Mouse (Mus musculus) cerebellum, postnatal 25 days (tissue): Measurements from ENCODE around the gene Npdc1.
"Not testable (repeated sequence)": the region's sequence is repeated elsewhere in the genome, so short reads cannot be mapped to it uniquely, and the experiment has no call there.

ENCODE experiments used
- DNase-seq, 2 experiments: peaks; one replicate each; pipeline ENCODE4 v3.0.0; 2021; ENCODE audit warnings: mixed read lengths in 2 of 2

The Npdc1 gene

GRCm38 (mm10) chr2:25395721-25396596, 3.2 kb upstream of the Npdc1 start, which contains the start of gene Entpd2:
Gene Entpd2 (plus strand): TSS chr2:25395874.
- DNase-seq = peak; percentile 61 to 62

DNA sequence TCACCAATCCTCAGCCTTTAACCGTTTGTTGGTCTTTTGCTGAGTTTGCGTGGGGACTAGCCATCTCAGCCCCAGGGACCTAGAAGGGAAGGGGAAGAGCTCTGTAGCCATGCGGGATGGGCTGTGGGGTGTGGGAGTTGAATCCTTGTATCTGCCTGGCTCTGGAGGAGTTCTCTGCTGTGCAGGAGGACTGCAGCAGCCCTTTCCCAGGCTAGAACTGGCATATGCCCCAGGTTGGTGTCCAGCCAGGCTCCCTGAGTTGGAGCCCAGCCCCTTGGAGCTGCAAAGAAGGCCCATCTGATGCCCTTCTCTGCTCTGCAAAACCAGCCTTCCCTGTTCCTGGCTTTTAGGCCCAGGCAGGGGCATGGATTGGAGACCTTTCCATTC, 2.6 kb upstream of the Npdc1 start:
- DNase-seq = peak; percentile 80 to 84

GRCm38 (mm10) chr2:25397010-25397409, 2.1 kb upstream of the Npdc1 start:
- no peak for DNase-seq

DNA sequence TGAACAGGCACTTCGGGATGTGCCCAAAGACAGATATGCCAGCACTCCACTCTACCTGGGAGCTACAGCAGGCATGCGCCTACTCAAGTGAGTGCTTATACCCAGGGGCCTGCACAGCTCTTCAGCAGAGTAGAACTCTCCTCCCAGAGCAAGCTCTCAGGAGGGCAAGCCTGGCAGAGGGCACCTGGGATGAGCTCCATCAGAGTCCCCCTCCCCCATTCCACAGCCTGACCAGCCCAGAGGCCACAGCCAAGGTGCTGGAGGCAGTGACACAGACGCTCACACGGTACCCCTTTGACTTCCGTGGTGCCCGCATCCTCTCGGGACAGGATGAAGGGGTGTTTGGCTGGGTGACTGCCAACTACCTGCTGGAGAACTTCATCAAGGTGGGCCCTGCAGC, 1.1 kb upstream of the Npdc1 start:
- no peak for DNase-seq

DNA sequence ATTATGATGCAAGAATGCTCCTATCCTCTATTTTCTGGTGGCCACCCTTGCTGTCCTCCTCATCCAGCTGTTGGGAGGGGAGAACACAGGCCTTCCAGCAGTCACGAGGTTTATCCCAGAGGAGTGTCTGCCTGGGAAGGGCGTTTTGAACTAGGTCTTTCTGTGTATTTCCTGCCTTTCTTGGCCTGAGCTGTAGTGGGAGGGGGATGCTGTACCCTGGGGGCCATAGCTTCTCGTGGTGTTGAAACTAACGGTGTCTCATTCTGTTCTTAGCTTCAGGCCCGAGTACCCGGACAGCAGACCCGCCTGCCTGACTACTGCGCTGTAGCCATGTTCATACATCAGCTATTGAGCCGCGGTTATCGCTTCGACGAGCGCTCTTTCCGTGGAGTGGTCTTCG, 1.1 kb downstream of the Npdc1 start:
- no peak for DNase-seq

DNA sequence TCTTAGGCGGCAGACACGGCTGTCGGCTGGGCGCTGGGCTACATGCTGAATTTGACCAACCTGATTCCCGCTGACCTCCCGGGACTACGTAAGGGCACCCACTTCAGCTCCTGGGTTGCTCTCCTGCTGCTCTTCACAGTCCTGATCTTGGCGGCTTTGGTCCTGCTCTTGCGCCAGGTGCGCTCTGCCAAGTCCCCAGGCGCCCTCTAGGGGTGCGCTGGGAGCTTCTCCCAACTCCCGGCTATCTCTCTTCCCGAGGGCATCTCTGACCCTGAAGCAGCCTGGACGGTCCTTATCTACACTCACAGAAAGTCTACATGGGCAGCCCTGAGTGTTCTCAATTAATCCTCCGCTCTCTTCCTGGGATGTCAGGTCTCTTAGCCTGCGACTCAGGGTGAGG, 1.6 kb downstream of the Npdc1 start:
- peak; percentile 79 to 88 for DNase-seq

DNA sequence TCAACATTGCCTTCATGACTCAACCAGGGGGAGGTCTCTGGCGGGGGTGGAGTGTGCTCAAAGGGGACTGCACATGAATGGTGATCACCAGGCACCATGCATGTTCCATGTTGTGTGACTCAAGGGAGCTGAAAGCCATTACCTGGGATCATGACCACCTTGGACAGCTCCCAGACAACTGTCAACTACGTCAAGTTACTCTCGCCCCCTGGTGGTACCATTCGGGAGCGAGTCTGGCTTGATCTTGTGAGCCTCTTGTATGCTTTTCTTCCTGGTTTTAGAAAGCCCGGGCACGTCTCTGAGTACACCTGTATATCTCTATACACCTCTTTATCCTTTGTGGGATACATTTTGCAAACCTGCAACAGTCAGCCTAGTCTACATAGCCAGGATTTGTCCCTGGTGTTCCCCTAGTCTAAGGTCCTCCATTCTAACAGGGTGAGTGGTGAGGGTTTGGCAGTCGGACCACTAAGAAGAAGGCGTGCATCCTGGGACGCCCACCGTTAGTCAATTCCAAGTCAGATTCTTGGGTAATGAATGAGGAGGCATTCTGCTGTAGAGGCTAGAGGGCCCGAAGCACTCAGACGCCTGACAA, 3.3 kb downstream of the Npdc1 start:
- peak; percentile 73 to 83 for DNase-seq

- DNase-seq = peak; percentile 94 to 96
These were observed 3.9 kb downstream of the Npdc1 start for GRCm38 (mm10) chr2:25402972-25403601.

- no peak for DNase-seq
These were observed 4.8 kb downstream of the Npdc1 start for GRCm38 (mm10) chr2:25403994-25404393.

GRCm38 (mm10) chr2:25408908-25409307, 9.8 kb downstream of the Npdc1 start:
- DNase-seq = no peak

DNA sequence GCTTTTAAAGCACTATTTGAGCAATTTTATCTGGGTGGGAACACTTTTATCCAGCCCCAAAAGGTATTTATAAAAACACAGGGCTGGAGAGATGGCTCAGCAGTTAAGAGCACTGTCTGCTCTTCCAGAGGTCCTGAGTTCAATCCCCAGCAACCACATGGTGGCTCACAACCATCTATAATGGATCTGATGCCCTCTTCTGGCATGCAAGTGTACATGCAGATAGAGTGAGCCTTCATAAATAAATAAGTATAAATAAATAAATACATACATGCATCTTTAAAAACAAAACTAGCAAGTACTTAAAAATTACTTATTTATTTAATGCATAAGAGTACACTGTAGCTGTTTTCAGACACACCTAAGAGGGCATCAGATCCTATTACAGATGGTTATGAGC, 14.3 kb downstream of the Npdc1 start:
- DNase-seq = not testable (repeated sequence)

- peak; percentile 40 to 50 for DNase-seq
These were observed 18.3 kb downstream of the Npdc1 start for GRCm38 (mm10) chr2:25417426-25417825.

DNA sequence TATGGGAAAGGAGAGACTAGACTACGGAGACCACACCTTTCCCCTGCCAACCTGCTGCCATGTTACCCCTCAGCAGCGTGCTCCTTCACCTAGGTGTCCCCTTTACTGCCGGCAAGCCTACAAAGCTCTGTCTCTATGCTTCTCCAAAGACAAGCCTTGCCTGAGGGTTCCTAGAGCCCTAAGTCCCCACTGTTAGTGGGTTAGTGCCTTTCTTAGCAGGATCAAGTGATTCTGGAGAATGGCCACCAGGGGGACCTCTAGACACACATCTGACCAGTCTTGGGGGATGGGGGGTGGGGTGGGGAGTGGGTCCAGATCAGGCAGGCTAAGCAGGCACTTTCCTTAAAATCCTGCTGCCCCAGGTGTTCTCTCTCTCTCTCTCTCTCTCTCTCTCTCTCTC, 22.7 kb downstream of the Npdc1 start:
- peak; percentile 63 to 77 for DNase-seq

GRCm38 (mm10) chr2:25422587-25423410, 23.6 kb downstream of the Npdc1 start, which contains the start of gene Fut7:
Gene Fut7 (plus strand): TSS chr2:25423267.
- peak; percentile 33 to 37 for DNase-seq

GRCm38 (mm10) chr2:25423626-25424025, 24.5 kb downstream of the Npdc1 start:
- peak; percentile 22 to 27 for DNase-seq

DNA sequence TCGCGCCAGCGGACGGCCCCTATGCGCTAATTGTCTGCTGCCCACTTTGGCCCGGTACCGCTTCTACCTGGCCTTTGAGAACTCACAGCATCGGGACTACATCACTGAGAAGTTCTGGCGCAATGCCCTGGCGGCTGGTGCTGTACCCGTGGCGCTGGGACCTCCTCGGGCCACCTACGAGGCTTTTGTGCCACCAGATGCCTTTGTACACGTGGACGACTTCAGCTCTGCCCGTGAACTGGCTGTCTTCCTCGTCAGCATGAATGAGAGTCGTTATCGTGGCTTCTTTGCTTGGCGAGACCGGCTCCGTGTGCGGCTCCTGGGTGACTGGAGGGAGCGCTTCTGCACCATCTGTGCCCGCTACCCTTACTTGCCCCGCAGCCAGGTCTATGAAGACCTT, 26.3 kb downstream of the Npdc1 start:
- DNase-seq = peak; percentile 67 to 72

DNA sequence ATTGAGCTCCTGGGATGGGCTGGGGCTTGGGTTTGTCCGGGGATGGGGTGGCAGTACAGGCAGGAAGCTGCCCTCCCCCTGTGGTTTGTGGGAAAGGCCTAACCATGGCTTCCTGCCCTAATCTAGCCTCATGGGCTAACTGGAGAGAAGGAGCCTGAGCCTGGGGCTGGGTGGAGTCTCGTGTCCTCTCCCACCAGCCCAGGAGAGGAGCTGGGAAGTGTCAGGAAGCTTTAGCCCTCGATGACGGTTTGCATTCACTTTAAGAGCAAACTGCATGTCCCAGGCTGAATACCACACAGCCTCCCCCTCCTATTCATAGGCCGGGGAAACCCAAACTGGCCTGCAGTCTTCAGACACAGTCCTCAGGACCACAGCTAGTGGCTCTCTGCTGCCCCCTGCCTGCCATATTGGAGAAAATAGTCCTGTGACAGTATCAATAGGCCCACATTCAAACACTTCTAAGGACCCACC, 27.6 kb downstream of the Npdc1 start:
- DNase-seq = peak; percentile 86 to 90

GRCm38 (mm10) chr2:25427256-25427655, 28.1 kb downstream of the Npdc1 start:
- peak in 1 of 2 experiments; percentile 31 for DNase-seq

DNA sequence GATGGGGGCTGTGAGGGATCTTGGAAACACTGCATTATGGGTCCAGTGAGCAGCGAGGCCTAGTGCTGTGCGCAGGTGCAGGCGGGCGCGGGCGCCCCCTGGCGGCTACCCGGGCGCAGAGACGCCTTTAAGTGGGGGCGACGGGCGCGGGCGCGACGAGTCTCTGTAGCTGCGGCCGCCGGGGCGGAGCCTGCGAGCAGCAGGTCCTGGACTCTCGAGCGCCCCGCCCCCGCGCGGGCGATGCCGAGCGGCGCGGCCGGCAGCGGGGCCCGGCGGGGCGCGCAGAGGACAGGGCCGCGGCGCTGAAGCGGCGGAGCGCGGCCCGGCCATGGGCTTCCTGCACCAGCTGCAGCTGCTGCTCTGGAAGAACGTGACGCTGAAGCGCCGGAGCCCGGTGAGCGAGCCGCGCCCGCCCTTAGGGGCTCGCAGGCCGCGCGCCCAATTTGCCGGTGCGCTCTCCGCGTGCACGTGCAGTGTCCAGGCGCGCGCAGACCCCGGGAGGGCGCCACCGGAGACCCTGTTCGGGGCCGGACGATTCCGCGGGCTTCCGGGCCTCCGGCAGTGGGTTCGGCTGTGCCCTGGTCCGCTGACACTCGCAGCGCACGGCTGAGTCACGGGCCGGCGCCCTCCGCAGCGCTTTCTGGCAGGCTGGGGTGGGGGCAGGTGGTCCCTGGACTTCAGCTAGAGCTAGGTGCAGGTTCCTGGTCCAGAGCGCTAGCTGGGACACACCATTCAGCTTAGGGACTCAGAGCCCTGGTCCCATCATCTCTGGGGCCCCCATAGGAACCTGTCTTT, 29.5 kb downstream of the Npdc1 start, which contains the start of gene Abca2:
TSS of gene Abca2 (plus strand) at position 262 of the 795 bp plus-strand sequence.
- peak; percentile 98 to 99 for DNase-seq

DNA sequence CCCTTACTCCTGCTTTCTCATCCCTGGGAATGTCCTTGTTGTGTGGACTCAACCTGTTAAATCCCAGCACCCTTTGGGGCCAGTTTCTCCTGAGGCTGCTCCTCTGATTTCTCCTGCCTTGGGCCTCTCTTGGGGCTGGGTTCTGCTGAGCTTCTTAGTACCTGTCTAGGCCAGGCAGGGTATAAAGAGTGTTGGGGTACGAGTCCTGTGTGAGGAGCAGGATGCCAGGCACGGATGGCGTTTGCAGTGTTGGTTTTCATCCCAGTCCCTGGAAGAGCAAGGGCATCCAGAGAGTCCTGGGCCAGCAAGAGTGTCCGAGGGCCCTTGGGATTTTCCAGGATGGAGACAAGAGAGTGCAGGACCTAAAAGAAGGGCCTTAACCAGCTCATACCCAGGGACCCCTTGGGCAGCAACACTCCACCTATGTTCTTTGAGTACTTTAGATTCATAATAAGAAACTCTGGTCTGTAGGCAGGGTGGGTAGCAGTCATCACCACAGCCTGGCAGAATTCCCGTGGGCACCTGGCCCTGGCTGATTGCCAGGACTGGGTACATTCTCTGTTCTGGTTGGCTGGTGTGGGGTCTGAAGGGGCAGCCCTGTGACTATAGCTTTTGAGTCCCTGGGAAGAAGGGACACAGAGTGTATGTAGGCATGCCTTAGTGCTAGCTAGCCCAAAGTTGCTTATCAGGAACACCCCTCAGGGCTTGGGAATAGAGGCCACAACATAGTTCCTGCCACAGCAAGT, 30.5 kb downstream of the Npdc1 start:
- peak; percentile 82 to 84 for DNase-seq
